Mouse (Mus musculus): ENCODE data around the gene Clec4g. TPM values are rescaled to one million over a fixed set of nuclear protein-coding genes. Genes with fewer than 3 reads are reported as not detected.
A peak's percentile ranks its signal among the peaks of the same experiment; 100 is the strongest.

The Clec4g gene
- polyA plus RNA-seq, 1 experiment = 0.30 TPM

GRCm38 (mm10) chr8:3679236-3679635 is 41.2 kb downstream of the Clec4g start:
- no peak for DNase-seq (ENCODE audit: low read depth)

- DNase-seq (ENCODE audit: low read depth) = no peak
These were observed 41.6 kb downstream of the Clec4g start for GRCm38 (mm10) chr8:3678831-3679230.

GRCm38 (mm10) chr8:3676993-3677579 is 43.4 kb downstream of the Clec4g start:
- DNase-seq (ENCODE audit: low read depth) = no peak

- peak; percentile 23 for DNase-seq (ENCODE audit: low read depth)
These were observed 44.1 kb downstream of the Clec4g start, which contains the start of gene Trappc5 for GRCm38 (mm10) chr8:3676131-3676992. TSS of gene Trappc5 (plus strand) at chr8:3676299.

- DNase-seq (ENCODE audit: low read depth) = no peak
These were observed 45.8 kb downstream of the Clec4g start for GRCm38 (mm10) chr8:3674671-3675070.

- DNase-seq (ENCODE audit: low read depth) = no peak
These were observed 48.4 kb downstream of the Clec4g start, which contains the start of gene Fcor for GRCm38 (mm10) chr8:3671980-3672491. TSS of gene Fcor (minus strand) at chr8:3672362.

- no peak for DNase-seq (ENCODE audit: low read depth)
These were observed 50.1 kb downstream of the Clec4g start for GRCm38 (mm10) chr8:3670388-3670787.

GRCm38 (mm10) chr8:3665507-3665906 is 54.9 kb downstream of the Clec4g start, which contains the start of gene Mcemp1:
TSS of gene Mcemp1 (plus strand) at chr8:3665754.
- DNase-seq (ENCODE audit: low read depth) = no peak

- DNase-seq (ENCODE audit: low read depth) = no peak
These were observed 56.0 kb downstream of the Clec4g start for GRCm38 (mm10) chr8:3664405-3664804.

- DNase-seq (ENCODE audit: low read depth) = no peak
These were observed 59.6 kb downstream of the Clec4g start for GRCm38 (mm10) chr8:3660889-3661288.

Other genes starting within 250 kb of the Clec4g start
- 0.12 and 0.24 TPM in 2 replicates for gene Tex45, start 249.8 kb downstream of the Clec4g start, polyA plus RNA-seq (2012; rRNA removed)
- gene Zfp358, start 227.5 kb downstream of the Clec4g start, polyA plus RNA-seq (2012; rRNA removed) = 60.3 and 61.1 TPM in 2 replicates
- gene Mcoln1, start 220.2 kb downstream of the Clec4g start, polyA plus RNA-seq (2012; rRNA removed) = 217 and 256 TPM in 2 replicates
- 79.4 and 87.8 TPM in 2 replicates for gene Pnpla6, start 205.3 kb downstream of the Clec4g start, polyA plus RNA-seq (2012; rRNA removed)
- 2.8 and 3.2 TPM in 2 replicates for gene C330021F23Rik, start 152.7 kb downstream of the Clec4g start, polyA plus RNA-seq (2012; rRNA removed)
- 31.9 and 44.8 TPM in 2 replicates for gene Camsap3, start 133.4 kb downstream of the Clec4g start, polyA plus RNA-seq (2012; rRNA removed)
- gene Xab2, start 99.3 kb downstream of the Clec4g start, polyA plus RNA-seq (2012; rRNA removed) = 61.2 and 65.8 TPM in 2 replicates
- gene Pet100, start 99.1 kb downstream of the Clec4g start, polyA plus RNA-seq (2012; rRNA removed) = 11.6 and 12.5 TPM in 2 replicates
- gene Pcp2, start 95.1 kb downstream of the Clec4g start, polyA plus RNA-seq (2012; rRNA removed) = 0.26 TPM in 1 of 2 replicates, not detected in the other
- 102 and 109 TPM in 2 replicates for gene Stxbp2, start 89.7 kb downstream of the Clec4g start, polyA plus RNA-seq (2012; rRNA removed)
- 514 and 591 TPM in 2 replicates for gene Retn, start 64.9 kb downstream of the Clec4g start, polyA plus RNA-seq (2012; rRNA removed)
- gene Mcemp1, start 54.9 kb downstream of the Clec4g start, polyA plus RNA-seq (2012; rRNA removed) = 0.58 and 0.76 TPM in 2 replicates
- gene Fcor, start 48.3 kb downstream of the Clec4g start, polyA plus RNA-seq (2012; rRNA removed) = 154 and 266 TPM in 2 replicates
- gene Trappc5, start 44.4 kb downstream of the Clec4g start, polyA plus RNA-seq (2012; rRNA removed) = 32.6 and 37.2 TPM in 2 replicates
- 0.10 and 0.14 TPM in 2 replicates for gene Fcer2a, start 26.5 kb downstream of the Clec4g start, polyA plus RNA-seq (2012; rRNA removed)
- gene Cd209a, start 28.3 kb upstream of the Clec4g start, polyA plus RNA-seq (2012; rRNA removed) = 0.18 TPM in 1 of 2 replicates, not detected in the other
- 0.09 and 0.15 TPM in 2 replicates for gene Cd209e, start 133.7 kb upstream of the Clec4g start, polyA plus RNA-seq (2012; rRNA removed)
- gene Cd209d, start 157.9 kb upstream of the Clec4g start, polyA plus RNA-seq (2012; rRNA removed) = 2.2 and 2.9 TPM in 2 replicates
- gene Cd209b, start 206.2 kb upstream of the Clec4g start, polyA plus RNA-seq (2012; rRNA removed) = 1.4 and 1.9 TPM in 2 replicates
- gene Cd209c, start 234.1 kb upstream of the Clec4g start, polyA plus RNA-seq (2012; rRNA removed) = 0.67 and 1.1 TPM in 2 replicates